Mouse (Mus musculus): ENCODE results near the gene Vps37c.

DNA sequence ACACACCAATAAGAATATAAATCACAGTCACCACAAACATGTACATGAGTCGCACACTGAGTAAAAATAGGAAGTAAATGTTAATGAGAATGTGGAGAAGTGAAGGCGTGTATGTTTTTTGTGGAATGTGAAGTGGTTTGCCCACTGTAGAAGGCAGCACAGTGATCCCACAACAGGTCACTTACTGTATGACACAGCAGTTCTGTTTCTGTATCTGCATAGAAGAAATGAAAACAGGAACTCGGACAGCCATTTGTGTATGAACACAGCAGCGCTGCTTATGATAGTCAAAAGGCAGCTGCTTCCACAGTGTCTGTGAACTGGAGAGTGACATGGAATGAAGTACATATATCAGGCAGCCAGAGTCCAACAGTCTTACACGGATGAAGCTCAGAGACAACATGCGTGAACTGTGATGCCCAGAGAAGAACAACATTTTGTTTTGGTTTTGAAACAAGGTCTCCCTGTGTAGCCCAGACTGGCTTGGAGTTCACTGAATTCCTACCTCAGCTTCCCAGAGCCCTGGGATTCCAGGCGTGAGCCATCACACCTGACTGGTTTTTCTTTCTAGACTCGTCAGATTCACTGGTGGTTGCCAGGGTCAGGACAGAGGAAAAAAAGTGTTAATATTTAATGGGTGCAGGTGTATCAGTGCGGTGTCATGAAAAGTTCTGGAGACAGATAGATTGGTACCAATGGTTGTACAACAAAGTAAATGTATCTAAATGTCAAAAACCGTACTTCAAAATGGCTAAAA is 5.6 kb downstream of the Vps37c start:
- TF ChIP-seq POLR2A (IDR thresholded peaks at IDR 0.05; ENCODE audit: insufficient read depth, low read depth, low read length) (no peak), CTCF (IDR thresholded peaks at IDR 0.05; ENCODE audit: insufficient read depth, low read depth, low read length) (no peak)

Data from olfactory bulb, adult 2 months (tissue).